Mouse (Mus musculus) hindbrain, embryonic 11.5 days (tissue): ENCODE measurements around the gene Oat. TPM values are rescaled to one million over a fixed set of nuclear protein-coding genes. Genes with fewer than 3 reads are reported as not detected.

ENCODE experiments used
- ATAC-seq: fragments of 200-750 bp; cut with Nextera tagmentation; 2 replicates; pipeline ENCODE4 v1.8.0; 2017; ENCODE audit warnings: mild to moderate bottlenecking, moderate TSS enrichment, moderate library complexity; ENCODE audit not compliant: low FRiP score
- DNase-seq: peaks from one replicate; pipeline ENCODE4 v3.0.0-alpha.2; 2015; ENCODE audit warnings: low spot score
- H3K27ac ChIP-seq: fragments of 300-500 bp; sonication (generic); 2 replicates; pipeline ENCODE4 v1.5.1; 2014; ENCODE audit warnings: mild to moderate bottlenecking, low read depth, low read length
- H3K27me3 ChIP-seq: fragments of 300-500 bp; sonication (generic); 2 replicates; pipeline ENCODE4 v1.6.1; 2014; ENCODE audit warnings: mild to moderate bottlenecking, low read length, moderate library complexity, mixed read lengths; ENCODE audit not compliant: control insufficient read depth, insufficient read depth
- H3K36me3 ChIP-seq: fragments of 300-500 bp; sonication (generic); 2 replicates; pipeline ENCODE4 v1.6.1; 2014; ENCODE audit warnings: mild to moderate bottlenecking, low read length, moderate library complexity, mixed read lengths; ENCODE audit not compliant: control insufficient read depth, insufficient read depth
- H3K4me1 ChIP-seq: fragments of 300-500 bp; sonication (generic); replicated peaks from 2 replicates; pipeline ENCODE4 v1.6.1; 2014; ENCODE audit warnings: low read length, mixed read lengths; ENCODE audit not compliant: control insufficient read depth, insufficient read depth
- H3K4me2 ChIP-seq: fragments of 300-500 bp; sonication (generic); replicated peaks from 2 replicates; pipeline ENCODE4 v1.6.1; 2014; ENCODE audit warnings: mild to moderate bottlenecking, low read depth, low read length
- H3K4me3 ChIP-seq: fragments of 300-500 bp; sonication (generic); 2 replicates; pipeline ENCODE4 v1.5.1; 2014; ENCODE audit warnings: low read depth, low read length
- H3K9ac ChIP-seq: fragments of 300-500 bp; sonication (generic); 2 replicates; pipeline ENCODE4 v1.6.1; 2014; ENCODE audit warnings: low read depth, low read length
- H3K9me3 ChIP-seq: fragments of 300-500 bp; sonication (generic); 2 replicates; pipeline ENCODE4 v1.6.1; 2016; ENCODE audit warnings: low read length; ENCODE audit not compliant: control insufficient read depth
- WGBS: fragments of 180-500 bp; shearing (Covaris S2); extraction: QIAGEN DNeasy Blood & Tissue Kit; methylation state at CpG from one replicate; pipeline ENCODE4 v1.1.7; 2014; 5-methylcytosine and 5-hydroxymethylcytosine counted together
- polyA plus RNA-seq: library from polyadenylated mRNA; unstranded; fragments of >200 nt; fragmentation: Nextera tagmentation; extraction: Ambion mirVana; gene quantifications from 2 replicates; pipeline ENCODE4 v1.2.1, GENCODE M21; 2014

Gene Oat
- polyA plus RNA-seq, 1 experiment from 2014 or later, result 138 TPM

DNA sequence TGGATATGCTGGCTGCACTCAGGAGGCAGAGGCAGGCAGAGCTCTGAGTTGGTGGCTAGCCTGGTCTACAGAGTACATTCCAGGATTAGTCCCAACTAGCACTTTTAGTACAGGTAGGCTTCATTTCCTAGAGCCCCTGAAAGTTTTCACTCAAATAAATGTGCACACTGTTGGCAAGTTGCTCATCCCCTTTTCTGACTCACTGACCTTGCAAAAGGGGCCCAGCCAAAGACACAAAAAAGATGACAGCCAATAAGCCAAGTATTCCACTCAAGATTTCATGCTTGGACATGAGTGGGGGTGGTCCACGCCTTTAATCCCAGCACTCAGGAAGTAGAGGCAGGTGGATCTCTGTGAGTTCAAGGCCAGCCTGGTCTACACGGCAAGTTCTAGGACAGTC lies 5.2 kb upstream of the Oat start:
- H3K36me3 ChIP-seq, result no peaks in the 10 kb centered on the region
- WGBS, result 83% methylated on average over 2 of the region's 2 CpGs
- no peak for ATAC-seq

DNA sequence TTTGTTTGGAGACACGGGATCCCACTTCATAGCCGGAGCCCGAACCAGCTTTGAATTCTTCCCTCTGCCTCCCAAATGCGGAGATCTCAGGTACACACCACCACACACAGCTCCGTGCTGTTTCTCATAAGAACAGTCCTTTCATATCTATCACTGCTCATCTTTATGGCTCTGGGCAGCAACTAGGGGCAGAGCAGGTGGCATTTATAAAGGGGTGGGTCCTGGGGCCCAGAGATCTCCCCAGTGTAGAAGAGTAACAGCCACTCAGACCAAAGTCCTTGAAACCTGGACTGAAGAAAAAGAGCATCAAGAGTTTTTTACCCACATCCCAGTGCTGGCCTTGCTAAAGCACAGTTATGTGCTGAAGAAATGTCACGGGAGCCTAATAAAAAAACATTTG lies 4.3 kb upstream of the Oat start:
- WGBS, result 79% methylated on average over 6 of the region's 6 CpGs
- H3K4me2 ChIP-seq, result no peak overlapping the region
- no peak for DNase-seq
- H3K27ac ChIP-seq, result no peak overlapping the region
- H3K9me3 ChIP-seq, result no peaks in the 10 kb centered on the region
- no peak overlapping the region for H3K9ac ChIP-seq
- H3K4me1 ChIP-seq, result 0 out of 2 replicates have a peak, but pooled peaks cover 2% of the 10 kb centered on the region
- H3K4me3 ChIP-seq, result no peak overlapping the region
- H3K27me3 ChIP-seq, result no peaks in the 10 kb centered on the region; the same call in 1 of the 2 replicates
- no peak for ATAC-seq
- H3K36me3 ChIP-seq, result no peaks in the 10 kb centered on the region

More for the DNA sequence above, 5.2 kb upstream of the Oat start:
- H3K9me3 ChIP-seq, result no peaks in the 10 kb centered on the region
- no peaks in the 10 kb centered on the region; the same call in 1 of the 2 replicates for H3K27me3 ChIP-seq
- no peak overlapping the region for H3K27ac ChIP-seq
- H3K9ac ChIP-seq, result no peak overlapping the region
- no peak overlapping the region for H3K4me3 ChIP-seq
- 0 out of 2 replicates have a peak, but pooled peaks cover 1% of the 10 kb centered on the region for H3K4me1 ChIP-seq
- no peak overlapping the region for H3K4me2 ChIP-seq
- no peak for DNase-seq

DNA sequence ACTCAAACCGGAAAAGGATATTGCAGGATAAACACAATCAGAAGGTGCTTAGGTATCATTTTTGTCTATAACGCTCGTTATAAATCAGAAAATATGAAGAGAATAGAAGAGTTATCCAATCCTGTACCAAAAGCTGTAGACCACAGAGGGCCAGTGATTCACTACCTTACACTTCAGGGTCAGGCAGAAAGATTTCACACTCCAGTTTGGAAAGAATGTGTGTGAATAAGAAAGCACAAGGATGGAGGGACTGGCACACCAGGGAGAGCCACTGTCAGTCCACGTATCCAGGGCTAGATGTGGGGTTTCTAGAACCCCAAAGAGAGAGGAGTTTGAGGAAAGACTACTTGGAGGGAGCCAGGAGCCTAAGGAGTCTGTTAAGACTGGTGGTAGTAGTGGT lies 693 bp upstream of the Oat start:
- 0 out of 2 replicates have a peak, but pooled peaks cover 2% of the 10 kb centered on the region for H3K4me1 ChIP-seq
- ATAC-seq, result no peak
- H3K4me2 ChIP-seq, result no peak overlapping the region
- no peak for DNase-seq
- H3K27me3 ChIP-seq, result no peaks in the 10 kb centered on the region; the same call in 1 of the 2 replicates
- no peak overlapping the region for H3K27ac ChIP-seq
- H3K4me3 ChIP-seq, result no peak overlapping the region
- H3K36me3 ChIP-seq, result no peaks in the 10 kb centered on the region
- H3K9me3 ChIP-seq, result no peaks in the 10 kb centered on the region
- H3K9ac ChIP-seq, result no peak overlapping the region
- WGBS, result 57% methylated on average over 4 of the region's 4 CpGs

DNA sequence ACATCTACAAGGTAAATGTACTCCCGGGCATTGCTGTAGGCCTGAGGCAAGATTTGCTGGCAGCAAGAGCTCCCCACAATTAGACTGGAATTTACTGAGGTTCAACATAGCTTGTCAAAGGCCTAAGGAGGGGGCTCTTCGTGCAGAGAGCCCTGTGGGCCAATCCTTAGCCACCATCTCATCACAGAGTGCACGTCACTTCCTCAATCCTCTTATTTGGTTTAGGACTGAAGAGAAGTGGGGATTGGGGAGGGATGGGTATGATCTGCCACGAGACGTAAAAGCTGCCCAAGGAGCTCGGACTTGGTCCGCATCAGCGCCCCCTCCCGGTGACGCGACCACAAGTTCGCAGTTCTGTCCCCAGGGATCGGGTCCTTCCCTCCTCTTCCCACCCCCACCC lies 575 bp downstream of the Oat start:
- Histone ChIP-seq H3K36me3 (no peaks in the 10 kb centered on the region), H3K4me3 (peak overlapping the region; percentile 70), H3K4me1 (0 out of 2 replicates have a peak, but pooled peaks cover 2% of the 10 kb centered on the region), H3K4me2 (peak overlapping the region; percentile 87), H3K9ac (peak overlapping the region; percentile 62), H3K27me3 (no peaks in the 10 kb centered on the region; the same call in 1 of the 2 replicates), H3K27ac (peak overlapping the region; percentile 71; the same call in 1 of the 2 replicates), H3K9me3 (no peaks in the 10 kb centered on the region)
- WGBS, result under 1% methylated on average over 13 of the region's 13 CpGs
- peak; percentile 89 for ATAC-seq
- peak; percentile 89 for DNase-seq

DNA sequence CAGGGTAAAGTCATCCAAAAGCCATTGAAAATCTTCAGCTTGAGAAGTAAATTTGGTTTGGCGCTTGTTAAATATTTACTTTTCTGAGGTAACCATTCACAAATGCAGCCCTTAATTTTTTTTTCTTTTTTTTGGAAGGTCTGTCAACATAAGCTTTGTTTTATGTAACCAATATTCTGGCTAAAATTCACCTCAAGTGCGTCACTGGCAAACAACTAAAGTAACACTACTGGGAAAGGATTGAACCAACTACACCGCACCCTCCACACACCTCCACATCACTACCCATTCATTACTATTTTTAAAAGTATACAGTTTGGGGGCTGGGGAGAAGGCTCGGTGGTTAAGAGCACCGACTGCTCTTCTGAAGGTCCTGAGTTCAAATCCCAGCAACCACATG lies 1.6 kb downstream of the Oat start:
- Histone ChIP-seq H3K4me1 (0 out of 2 replicates have a peak, but pooled peaks cover 2% of the 10 kb centered on the region), H3K27me3 (no peaks in the 10 kb centered on the region; the same call in 1 of the 2 replicates), H3K4me3 (no peak overlapping the region), H3K27ac (no peak overlapping the region), H3K9ac (no peak overlapping the region), H3K9me3 (no peaks in the 10 kb centered on the region), H3K4me2 (no peak overlapping the region), H3K36me3 (no peaks in the 10 kb centered on the region)
- 97% methylated on average over 5 of the region's 5 CpGs for WGBS
- ATAC-seq (no peak), DNase-seq (no peak)

DNA sequence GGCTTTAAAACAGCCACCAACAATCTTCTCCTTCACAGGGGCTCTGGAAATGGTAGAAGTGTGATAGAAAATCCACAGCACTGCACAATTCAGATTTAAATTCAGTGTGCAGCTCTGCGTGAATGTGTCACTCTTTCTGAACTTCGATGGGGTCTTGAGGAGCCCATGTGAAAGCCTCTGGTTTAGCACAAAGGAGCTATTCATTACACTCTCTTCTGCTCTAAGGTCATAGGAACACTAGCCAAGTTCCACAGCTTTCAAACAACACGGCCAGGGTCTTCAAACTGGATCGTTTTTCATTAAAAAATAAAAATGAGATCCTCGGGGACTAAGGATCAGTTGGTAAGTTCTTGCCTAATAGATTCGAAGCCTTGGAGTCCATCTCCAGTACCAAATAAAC lies 3.0 kb downstream of the Oat start:
- H3K27me3 ChIP-seq, result no peaks in the 10 kb centered on the region; the same call in 1 of the 2 replicates
- H3K4me1 ChIP-seq, result 0 out of 2 replicates have a peak, but pooled peaks cover 2% of the 10 kb centered on the region
- peak overlapping the region; percentile 38; the same call in 1 of the 2 replicates for H3K27ac ChIP-seq
- no peak for DNase-seq
- H3K36me3 ChIP-seq, result no peaks in the 10 kb centered on the region
- no peak for ATAC-seq
- H3K4me3 ChIP-seq, result no peak overlapping the region
- H3K9me3 ChIP-seq, result no peaks in the 10 kb centered on the region
- no peak overlapping the region for H3K4me2 ChIP-seq
- WGBS, result 34% methylated on average over 6 of the region's 6 CpGs
- no peak overlapping the region for H3K9ac ChIP-seq

DNA sequence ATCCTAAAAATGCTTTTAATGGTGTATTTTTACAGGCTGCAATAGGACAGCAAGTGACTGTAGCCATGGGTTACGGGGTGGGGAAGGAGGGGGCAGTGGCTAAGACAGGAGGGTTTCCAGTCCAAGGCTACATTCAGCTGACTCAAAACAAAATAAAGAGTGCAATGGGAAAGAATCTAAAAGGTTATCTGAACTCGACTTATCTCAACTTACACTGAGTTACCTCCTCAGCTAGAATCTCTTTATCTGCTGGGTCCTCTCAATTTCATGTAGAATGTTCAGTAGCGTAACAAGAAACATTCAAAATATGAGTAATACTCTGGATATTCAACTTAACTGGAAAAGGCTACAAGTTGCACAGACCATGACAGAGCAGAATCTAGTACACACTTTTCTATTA lies 3.5 kb downstream of the Oat start:
- Histone ChIP-seq H3K4me3 (no peak overlapping the region), H3K36me3 (no peaks in the 10 kb centered on the region), H3K4me1 (0 out of 2 replicates have a peak, but pooled peaks cover 2% of the 10 kb centered on the region), H3K9ac (no peak overlapping the region), H3K4me2 (no peak overlapping the region), H3K27ac (peak overlapping the region; percentile 38; the same call in 1 of the 2 replicates), H3K9me3 (no peaks in the 10 kb centered on the region), H3K27me3 (no peaks in the 10 kb centered on the region; the same call in 1 of the 2 replicates)
- ATAC-seq (no peak), DNase-seq (no peak)
- 75% methylated on average over 3 of the region's 3 CpGs for WGBS

DNA sequence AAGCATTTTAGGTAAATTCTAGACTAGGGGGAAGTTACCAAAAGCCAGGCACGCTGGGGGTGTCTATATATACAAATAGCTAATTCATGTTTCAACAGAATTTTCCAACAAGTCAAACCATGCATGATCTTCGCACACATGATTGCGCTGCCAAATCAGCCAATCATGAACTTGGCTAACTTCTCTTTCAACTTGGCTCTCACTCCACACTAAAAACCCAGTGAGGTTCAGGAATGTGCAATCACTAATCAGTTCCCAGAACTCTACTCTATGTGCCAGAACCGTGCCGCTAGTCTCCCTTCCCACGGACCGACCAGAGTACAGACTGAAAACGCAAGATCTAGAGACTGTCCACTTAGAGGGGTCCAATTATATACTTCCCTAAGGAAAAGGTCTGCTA lies 4.7 kb downstream of the Oat start:
- no peak overlapping the region for H3K4me3 ChIP-seq
- H3K9me3 ChIP-seq, result no peaks in the 10 kb centered on the region
- no peak for DNase-seq
- ATAC-seq, result no peak
- H3K27ac ChIP-seq, result no peak overlapping the region
- H3K27me3 ChIP-seq, result no peaks in the 10 kb centered on the region
- H3K4me2 ChIP-seq, result no peak overlapping the region
- H3K4me1 ChIP-seq, result 0 out of 2 replicates have a peak, but pooled peaks cover 1% of the 10 kb centered on the region
- no peak overlapping the region for H3K9ac ChIP-seq
- 89% methylated on average over 8 of the region's 8 CpGs for whole genome bisulfite sequencing
- H3K36me3 ChIP-seq, result no peaks in the 10 kb centered on the region

DNA sequence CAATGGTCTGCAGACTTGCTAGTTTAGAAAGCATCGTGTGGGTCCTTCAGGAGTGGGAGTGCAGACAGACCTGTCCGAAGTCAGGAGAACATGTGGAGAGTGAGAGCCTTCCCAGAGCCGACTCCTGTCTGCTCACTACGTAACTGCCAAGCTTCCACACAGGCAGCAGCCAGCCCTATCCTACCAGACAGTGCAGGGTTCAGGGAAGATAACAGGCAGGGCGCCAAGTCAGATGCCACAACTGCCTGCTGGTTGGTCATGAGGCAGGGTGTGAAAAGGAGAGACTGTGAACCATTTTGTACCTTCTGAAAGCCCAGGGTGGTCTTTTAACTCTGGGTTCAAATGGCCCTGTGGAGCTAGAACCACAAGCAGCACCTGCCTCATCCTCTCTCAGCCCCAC lies 6.1 kb downstream of the Oat start:
- 87% methylated on average over 5 of the region's 5 CpGs for WGBS
- Histone ChIP-seq H3K9ac (no peak overlapping the region), H3K27me3 (no peaks in the 10 kb centered on the region)

More for the DNA sequence above, 6.1 kb downstream of the Oat start:
- no peaks in the 10 kb centered on the region for H3K36me3 ChIP-seq
- no peaks in the 10 kb centered on the region for H3K9me3 ChIP-seq
- ATAC-seq, result no peak
- H3K4me2 ChIP-seq, result no peak overlapping the region
- no peaks in the 10 kb centered on the region for H3K4me1 ChIP-seq
- no peak overlapping the region for H3K4me3 ChIP-seq
- DNase-seq, result no peak
- H3K27ac ChIP-seq, result no peak overlapping the region
